Mouse (Mus musculus) hindbrain, embryonic 14.5 days (tissue): Measurements from ENCODE around the gene Vdr. TPM values are rescaled to one million over a fixed set of nuclear protein-coding genes. Genes with fewer than 3 reads are reported as not detected.
"Not testable (repeated sequence)": the region's sequence is repeated elsewhere in the genome, so short reads cannot be mapped to it uniquely, and the experiment has no call there.

Experiments
- ATAC-seq: fragments of 200-750 bp; cut with Nextera tagmentation; 2 replicates; pipeline ENCODE4 v1.8.0; 2017; ENCODE audit warnings: moderate number of reproducible peaks, mild to moderate bottlenecking, moderate TSS enrichment, moderate library complexity; ENCODE audit not compliant: low FRiP score
- DNase-seq: peaks from one replicate; pipeline ENCODE4 v3.0.0-alpha.2; 2015; ENCODE audit warnings: low spot score
- H3K27ac ChIP-seq: fragments of 300-500 bp; sonication (generic); 2 replicates; pipeline ENCODE4 v1.5.1; 2014; ENCODE audit warnings: mild to moderate bottlenecking, moderate library complexity
- H3K27me3 ChIP-seq: fragments of 300-500 bp; sonication (generic); 2 replicates; pipeline ENCODE4 v1.6.1; 2014; ENCODE audit warnings: mild to moderate bottlenecking, low read length, mixed read lengths; ENCODE audit not compliant: control insufficient read depth, insufficient read depth
- H3K36me3 ChIP-seq: fragments of 300-500 bp; sonication (generic); replicated peaks from 2 replicates; pipeline ENCODE4 v1.6.1; 2014; ENCODE audit not compliant: control insufficient read depth, insufficient read depth
- H3K4me1 ChIP-seq: fragments of 300-500 bp; sonication (generic); replicated peaks from 2 replicates; pipeline ENCODE4 v1.6.1; 2014; ENCODE audit warnings: antibody characterized with exemption, low read length, mixed read lengths; ENCODE audit not compliant: control insufficient read depth, insufficient read depth
- H3K4me2 ChIP-seq: fragments of 300-500 bp; sonication (generic); replicated peaks from 2 replicates; pipeline ENCODE4 v1.6.1; 2014; ENCODE audit warnings: mild to moderate bottlenecking, moderate library complexity
- H3K4me3 ChIP-seq: fragments of 300-500 bp; sonication (generic); replicated peaks from 2 replicates; pipeline ENCODE4 v1.5.1; 2014; ENCODE audit warnings: mild to moderate bottlenecking, low read length
- H3K9ac ChIP-seq: fragments of 300-500 bp; sonication (generic); 2 replicates; pipeline ENCODE4 v1.6.1; 2014
- H3K9me3 ChIP-seq: fragments of 300-500 bp; sonication (generic); 2 replicates; pipeline ENCODE4 v1.6.1; 2016; ENCODE audit warnings: low read length; ENCODE audit not compliant: control insufficient read depth
- WGBS: fragments of 180-500 bp; shearing (Covaris S2); extraction: QIAGEN DNeasy Blood & Tissue Kit; methylation state at CpG from one replicate; pipeline ENCODE4 v1.1.7; 2014; 5-methylcytosine and 5-hydroxymethylcytosine counted together
- polyA plus RNA-seq: library from polyadenylated mRNA; unstranded; fragments of >200 nt; fragmentation: Nextera tagmentation; extraction: Ambion mirVana; gene quantifications from 2 replicates; pipeline ENCODE4 v1.2.1, GENCODE M21; 2014

Vdr gene
- polyA plus RNA-seq, 1 experiment from 2014 or later: 0.27 TPM

DNA sequence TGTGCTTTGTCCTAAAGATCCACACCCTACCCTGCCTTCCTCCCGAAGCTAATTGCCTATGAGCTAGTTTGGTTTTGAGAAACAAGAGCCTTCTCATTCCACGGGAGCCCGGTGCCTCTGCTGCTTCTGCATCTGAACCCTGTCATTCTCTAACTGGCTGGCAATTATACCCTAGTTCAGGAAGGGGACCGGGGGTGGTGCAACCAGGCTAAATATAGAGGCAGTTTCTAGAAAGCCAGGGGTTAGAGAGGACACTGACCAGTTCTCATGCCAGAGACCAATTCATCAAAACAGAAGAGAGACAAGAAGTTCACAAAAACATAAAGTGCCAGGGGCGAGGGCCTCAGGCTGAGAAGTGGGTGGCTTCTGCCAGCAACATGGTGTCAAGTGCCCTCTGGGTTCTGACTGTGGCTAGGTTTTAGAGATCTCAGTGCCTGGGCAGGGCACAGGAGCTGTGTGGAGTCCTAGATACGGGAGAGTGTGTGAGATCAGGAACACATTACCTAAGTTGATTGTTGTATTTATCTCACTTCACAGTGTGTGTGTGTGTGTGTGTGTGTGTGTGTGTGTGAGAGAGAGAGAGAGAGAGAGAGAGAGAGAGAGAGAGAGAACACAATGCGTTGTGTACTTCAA is 31.6 kb downstream of the Vdr start:
- H3K9ac ChIP-seq: no peak overlapping the region
- WGBS: 79% methylated on average over 7 of the region's 7 CpGs
- no peaks in the 10 kb centered on the region for H3K27me3 ChIP-seq
- no peak for DNase-seq
- no peak for ATAC-seq
- no peaks in the 10 kb centered on the region for H3K9me3 ChIP-seq
- H3K4me1 ChIP-seq: no peaks in the 10 kb centered on the region
- no peaks in the 10 kb centered on the region for H3K36me3 ChIP-seq
- H3K27ac ChIP-seq: no peak overlapping the region
- H3K4me3 ChIP-seq: no peak overlapping the region
- no peak overlapping the region for H3K4me2 ChIP-seq

DNA sequence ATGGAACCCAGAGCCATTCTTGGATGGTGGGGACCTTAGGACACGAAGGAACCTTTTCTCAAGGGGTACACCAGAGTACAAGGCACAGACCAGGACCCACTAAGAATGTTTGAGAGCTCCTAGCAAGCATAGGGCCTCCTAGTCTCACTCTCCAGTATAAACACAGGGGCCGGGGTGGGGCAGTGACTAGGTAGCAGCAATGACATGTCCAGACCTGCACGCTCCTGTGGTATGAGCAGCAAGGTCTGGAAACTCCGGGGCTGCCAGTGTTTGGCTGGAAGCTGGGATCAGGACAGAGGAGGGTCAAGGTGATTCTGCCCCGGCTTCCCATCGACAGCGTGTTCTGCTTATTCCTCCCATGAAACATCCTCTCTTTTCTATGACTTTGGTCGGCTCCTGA is 34.6 kb downstream of the Vdr start:
- no peaks in the 10 kb centered on the region for H3K9me3 ChIP-seq
- no peaks in the 10 kb centered on the region for H3K36me3 ChIP-seq
- no peak overlapping the region for H3K4me3 ChIP-seq
- no peak overlapping the region for H3K9ac ChIP-seq
- ATAC-seq (no peak), DNase-seq (no peak)
- H3K4me1 ChIP-seq: no peaks in the 10 kb centered on the region
- no peak overlapping the region for H3K27ac ChIP-seq
- H3K27me3 ChIP-seq: no peaks in the 10 kb centered on the region
- no peak overlapping the region for H3K4me2 ChIP-seq
- WGBS: 92% methylated on average over 8 of the region's 8 CpGs

DNA sequence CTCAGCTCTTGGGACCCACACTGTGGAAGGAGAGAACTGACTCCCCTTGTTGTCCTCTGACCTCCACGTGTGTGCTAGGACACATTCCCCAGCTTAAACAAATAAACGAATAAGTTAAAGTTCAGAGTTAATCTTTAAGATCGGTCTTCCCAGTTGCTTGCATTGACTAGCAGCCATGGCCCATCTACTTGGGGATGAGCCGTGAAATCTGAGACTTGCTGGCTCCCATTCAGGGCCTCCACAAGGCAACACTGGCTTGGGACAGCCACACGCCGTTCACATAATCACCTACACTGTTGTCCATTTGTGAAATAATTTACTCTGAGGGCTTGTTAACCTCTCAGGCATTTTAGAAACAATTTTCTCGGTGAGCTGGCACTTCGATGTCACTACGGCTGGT is 36.7 kb downstream of the Vdr start:
- Histone ChIP-seq H3K4me3 (no peak overlapping the region), H3K9ac (no peak overlapping the region), H3K36me3 (no peaks in the 10 kb centered on the region), H3K27ac (no peak overlapping the region), H3K9me3 (no peaks in the 10 kb centered on the region), H3K27me3 (no peaks in the 10 kb centered on the region), H3K4me1 (no peaks in the 10 kb centered on the region), H3K4me2 (no peak overlapping the region)
- ATAC-seq: no peak
- no peak for DNase-seq
- 85% methylated on average over 9 of the region's 9 CpGs for WGBS

DNA sequence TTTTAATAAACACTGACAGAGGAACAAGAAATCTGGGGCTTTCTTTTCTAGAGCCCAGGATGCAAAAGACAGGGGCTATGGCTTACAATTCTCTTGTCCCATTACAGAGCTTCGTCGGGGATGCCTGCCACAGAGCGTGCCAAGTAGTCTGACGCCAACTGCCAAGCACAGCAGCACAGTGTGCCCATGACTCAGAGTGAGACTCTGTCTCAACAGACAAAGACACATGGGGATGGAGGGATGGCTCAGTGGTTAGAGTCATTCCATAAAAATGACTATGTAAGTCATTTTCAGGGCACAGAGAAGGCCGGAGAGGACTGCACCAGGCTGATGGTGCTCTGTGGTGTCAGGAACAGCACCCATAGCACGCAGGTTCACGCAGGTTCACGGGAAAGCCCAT is 38.3 kb downstream of the Vdr start:
- H3K27ac ChIP-seq: no peak overlapping the region
- no peaks in the 10 kb centered on the region for H3K4me1 ChIP-seq
- no peak for ATAC-seq
- no peaks in the 10 kb centered on the region for H3K9me3 ChIP-seq
- no peaks in the 10 kb centered on the region for H3K36me3 ChIP-seq
- WGBS: 89% methylated on average over 8 of the region's 8 CpGs
- DNase-seq: no peak
- no peak overlapping the region for H3K4me2 ChIP-seq
- no peak overlapping the region for H3K9ac ChIP-seq
- no peaks in the 10 kb centered on the region for H3K27me3 ChIP-seq
- no peak overlapping the region for H3K4me3 ChIP-seq

DNA sequence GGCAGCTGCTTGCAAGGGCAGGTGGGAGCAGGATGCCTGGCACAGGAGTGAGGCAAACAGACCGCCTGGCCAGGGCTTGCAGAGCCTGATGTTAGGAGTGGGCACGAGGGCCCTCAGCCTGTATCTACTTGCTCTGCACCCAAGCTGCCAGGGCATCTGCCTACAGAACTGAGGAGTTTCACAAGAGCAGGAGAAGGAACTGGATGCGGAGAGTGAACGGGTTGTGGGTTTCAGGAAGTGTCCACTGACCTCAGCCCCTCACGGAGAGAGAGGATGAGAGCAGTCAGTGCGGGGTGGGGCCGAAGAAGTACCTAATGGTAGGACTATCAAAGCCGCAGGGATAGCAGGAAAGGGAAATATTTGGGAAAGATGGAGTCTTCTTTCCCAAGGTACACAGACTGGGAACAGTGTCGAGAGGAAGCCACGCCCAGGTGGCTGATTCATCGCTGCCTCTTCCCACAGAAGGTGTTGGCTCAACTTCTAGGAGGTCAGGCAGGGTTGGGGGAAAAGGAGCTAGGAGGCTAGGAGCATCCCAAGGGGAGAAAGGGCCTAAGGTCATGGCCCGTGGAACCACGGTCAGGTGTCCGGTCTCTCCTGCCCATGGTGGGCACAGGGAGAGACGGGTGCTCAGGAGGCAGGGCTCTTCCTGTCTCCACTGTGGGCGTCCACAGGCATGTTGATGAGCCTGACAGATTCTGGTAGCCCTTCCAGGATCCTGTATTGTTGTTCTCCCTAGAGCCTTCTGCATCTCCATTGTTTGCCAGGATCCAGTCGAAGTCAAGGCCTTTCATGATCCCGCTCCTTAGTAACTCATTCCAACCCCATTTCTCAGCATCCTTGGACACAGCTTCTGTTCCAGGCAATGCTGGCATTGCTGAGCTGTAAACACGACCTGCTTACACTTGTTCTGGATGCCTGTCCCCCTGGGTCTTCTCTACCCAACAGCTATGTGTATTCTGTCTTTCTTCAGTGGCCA is 39.1 kb downstream of the Vdr start:
- Histone ChIP-seq H3K9ac (no peak overlapping the region), H3K36me3 (no peaks in the 10 kb centered on the region), H3K4me1 (no peaks in the 10 kb centered on the region), H3K27me3 (no peaks in the 10 kb centered on the region), H3K4me2 (no peak overlapping the region), H3K9me3 (no peaks in the 10 kb centered on the region; the same call in 1 of the 2 replicates), H3K27ac (no peak overlapping the region), H3K4me3 (no peak overlapping the region)
- DNase-seq: no peak
- no peak for ATAC-seq
- WGBS: 84% methylated on average over 19 of the region's 19 CpGs

DNA sequence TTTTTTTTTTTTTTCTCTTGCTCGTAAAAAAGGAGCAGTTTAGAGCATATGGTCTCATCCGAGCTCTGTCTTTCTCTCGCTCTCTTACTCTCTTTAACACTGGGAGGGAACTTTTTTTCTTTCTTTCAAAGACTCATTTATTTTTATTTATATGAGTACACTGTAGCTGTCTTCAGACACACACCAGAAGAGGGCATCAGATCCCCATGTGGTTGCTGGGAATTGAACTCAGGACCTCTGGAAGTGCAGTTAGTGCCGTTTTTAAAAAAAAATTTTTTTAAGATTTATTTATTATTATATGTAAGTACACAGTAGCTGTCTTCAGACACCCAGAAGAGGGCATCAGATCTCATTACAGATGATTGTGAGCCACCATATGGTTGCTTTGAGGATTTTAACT is 40.3 kb downstream of the Vdr start:
- 76% methylated on average over 4 of the region's 4 CpGs for WGBS
- not testable (repeated sequence) for H3K4me2 ChIP-seq, H3K36me3 ChIP-seq, H3K9ac ChIP-seq, H3K4me1 ChIP-seq, H3K9me3 ChIP-seq, ATAC-seq, H3K4me3 ChIP-seq, H3K27ac ChIP-seq, DNase-seq, H3K27me3 ChIP-seq

DNA sequence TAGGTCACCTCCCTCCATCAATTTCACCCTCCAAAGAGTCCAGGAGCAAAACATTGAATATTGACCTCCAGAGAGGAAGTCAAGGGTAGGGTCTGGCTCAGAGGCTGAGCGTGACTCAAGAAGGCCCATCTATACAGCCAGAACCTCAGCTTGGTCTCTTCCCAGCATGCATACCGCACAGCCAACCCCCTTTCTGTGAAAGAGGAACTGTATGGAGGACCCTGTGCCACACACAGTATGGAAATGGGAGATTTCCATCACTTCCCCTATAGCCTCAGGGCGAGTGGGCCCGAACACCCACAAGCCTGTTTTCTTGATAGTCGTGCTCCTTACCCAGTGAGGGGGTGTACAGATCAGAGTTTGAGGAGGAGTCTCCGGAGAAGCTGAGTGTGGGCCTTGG is 41.4 kb downstream of the Vdr start:
- H3K36me3 ChIP-seq: no peaks in the 10 kb centered on the region
- H3K4me1 ChIP-seq: no peaks in the 10 kb centered on the region
- H3K9ac ChIP-seq: no peak overlapping the region
- peaks cover 3% of the 10 kb centered on the region; the same call in 1 of the 2 replicates for H3K9me3 ChIP-seq
- no peak overlapping the region for H3K4me3 ChIP-seq
- no peak for DNase-seq
- no peak overlapping the region for H3K27ac ChIP-seq
- 91% methylated on average over 6 of the region's 6 CpGs for WGBS
- ATAC-seq: no peak
- no peak overlapping the region for H3K4me2 ChIP-seq
- no peaks in the 10 kb centered on the region for H3K27me3 ChIP-seq

DNA sequence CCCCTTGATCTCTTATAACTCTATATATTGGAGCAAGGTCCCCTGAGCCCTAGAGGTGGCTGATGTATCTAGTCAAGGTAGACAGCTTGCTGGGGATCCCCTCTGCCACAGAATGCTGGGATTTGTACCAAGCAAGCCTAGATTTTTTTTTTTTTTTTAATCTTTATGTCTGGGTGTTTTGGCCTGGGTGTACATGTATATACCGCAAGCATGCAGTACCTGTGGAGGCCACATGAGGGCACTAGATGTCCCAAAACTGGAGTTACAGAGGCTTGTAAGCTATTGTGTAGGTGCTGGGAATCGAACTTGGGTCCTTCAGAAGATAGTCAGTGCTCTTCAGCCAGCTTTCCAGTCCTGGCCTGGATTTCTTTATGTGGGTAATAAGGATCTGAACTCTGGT is 44.4 kb downstream of the Vdr start:
- Histone ChIP-seq H3K4me3 (no peak overlapping the region), H3K9ac (no peak overlapping the region), H3K27me3 (no peaks in the 10 kb centered on the region), H3K27ac (no peak overlapping the region), H3K36me3 (no peaks in the 10 kb centered on the region), H3K9me3 (peaks cover 3% of the 10 kb centered on the region; the same call in 1 of the 2 replicates), H3K4me2 (no peak overlapping the region), H3K4me1 (no peaks in the 10 kb centered on the region)
- DNase-seq: no peak
- WGBS: 98% methylated on average over 2 of the region's 2 CpGs
- ATAC-seq: no peak

DNA sequence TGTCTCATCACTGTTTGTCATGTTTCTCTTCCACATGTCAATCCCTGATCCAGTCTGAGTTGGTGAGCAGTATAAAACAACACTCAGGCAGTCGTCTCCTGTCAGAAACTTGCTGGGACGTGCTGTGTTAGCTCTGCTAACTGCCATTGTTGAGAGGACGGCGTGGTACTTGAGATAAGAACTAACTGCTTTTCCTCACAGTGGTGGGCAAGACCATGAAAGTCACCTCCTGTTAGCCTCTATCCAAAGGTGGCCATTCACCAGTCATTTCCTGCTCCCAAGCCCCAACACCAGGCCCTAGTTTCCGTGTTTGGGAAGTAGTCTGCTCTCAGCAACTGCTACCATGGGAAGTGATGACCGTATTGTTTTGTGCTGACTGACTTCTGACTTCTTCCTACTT is 45.3 kb downstream of the Vdr start:
- Histone ChIP-seq H3K4me2 (no peak overlapping the region), H3K9ac (no peak overlapping the region), H3K27me3 (no peaks in the 10 kb centered on the region), H3K27ac (no peak overlapping the region), H3K9me3 (peaks cover 3% of the 10 kb centered on the region; the same call in 1 of the 2 replicates), H3K4me1 (no peaks in the 10 kb centered on the region), H3K36me3 (no peaks in the 10 kb centered on the region), H3K4me3 (no peak overlapping the region)
- no peak for ATAC-seq
- no peak for DNase-seq
- WGBS: 78% methylated on average over 6 of the region's 6 CpGs
